Mouse (Mus musculus) heart, postnatal 10 days (tissue): ENCODE measurements around the gene Afap1l2. TPM values are rescaled to one million over a fixed set of nuclear protein-coding genes. Genes with fewer than 3 reads are reported as not detected.

Experiments used
- DNase-seq, 2 experiments: peaks; one replicate each; pipeline ENCODE4 v3.0.0; 2021
- intact Hi-C: fragments of 180-260 bp; cut with DNase I; formaldehyde crosslinking; loops from one replicate; pipeline ENCODE4 v1.15.1; 2025
- total RNA-seq, 2 experiments: library from RNA; stranded (reverse); gene quantifications; 2 replicates each; pipeline ENCODE4 v1.2.3; 2021

Gene Afap1l2
- total RNA-seq, 2 experiments from 2014 or later, result 11.0 to 13.4 TPM

- intact Hi-C loops, result no loop called here
- DNase-seq, result no peak
Measured at GRCm38 (mm10) chr19:56944826-56945225, 63.2 kb downstream of the Afap1l2 start.

- no peak for DNase-seq
- intact Hi-C loops, result no loop called here
Measured at GRCm38 (mm10) chr19:56944211-56944610, 63.8 kb downstream of the Afap1l2 start.

GRCm38 (mm10) chr19:56942216-56942615 is 65.8 kb downstream of the Afap1l2 start:
- intact Hi-C loops, result no loop called here
- no peak for DNase-seq

- intact Hi-C loops, result no loop called here
- peak; percentile 87 to 89 for DNase-seq
Measured at GRCm38 (mm10) chr19:56940507-56940906, 67.5 kb downstream of the Afap1l2 start.

GRCm38 (mm10) chr19:56939826-56940225 is 68.2 kb downstream of the Afap1l2 start:
- intact Hi-C loops, result no loop called here
- peak; percentile 76 to 79 for DNase-seq

- no peak for DNase-seq
- intact Hi-C loops, result no loop called here
Measured at GRCm38 (mm10) chr19:56937911-56938310, 70.1 kb downstream of the Afap1l2 start.

- DNase-seq, result no peak
- intact Hi-C loops, result no loop called here
Measured at GRCm38 (mm10) chr19:56936253-56936652, 71.8 kb downstream of the Afap1l2 start.

- DNase-seq, result no peak
Measured at GRCm38 (mm10) chr19:56935777-56936176, 72.3 kb downstream of the Afap1l2 start.

GRCm38 (mm10) chr19:56935111-56935510 is 72.9 kb downstream of the Afap1l2 start:
- intact Hi-C loops, result no loop called here

More at GRCm38 (mm10) chr19:56935777-56936176, 72.3 kb downstream of the Afap1l2 start:
- intact Hi-C loops, result no loop called here

GRCm38 (mm10) chr19:56933800-56934199 is 74.2 kb downstream of the Afap1l2 start:
- no peak for DNase-seq
- intact Hi-C loops, result no loop called here

More at GRCm38 (mm10) chr19:56935111-56935510, 72.9 kb downstream of the Afap1l2 start:
- DNase-seq, result no peak

- intact Hi-C loops, result no loop called here
- DNase-seq, result no peak
Measured at GRCm38 (mm10) chr19:56930029-56930428, 78.0 kb downstream of the Afap1l2 start.

GRCm38 (mm10) chr19:56929392-56929791 is 78.6 kb downstream of the Afap1l2 start:
- intact Hi-C loops, result loop anchor here (10.0 kb wide), 1 partner anchor 205 kb away; no protein-coding TSS in a partner anchor
- peak; percentile 42 to 47 for DNase-seq

- DNase-seq, result no peak
- intact Hi-C loops, result loop anchor here (10.0 kb wide), 1 partner anchor 213 kb away; no protein-coding TSS in a partner anchor
Measured at GRCm38 (mm10) chr19:56921744-56922143, 86.3 kb downstream of the Afap1l2 start.

- intact Hi-C loops, result loop anchor here (10.0 kb wide), 1 partner anchor 215 kb away; no protein-coding TSS in a partner anchor
- DNase-seq, result no peak
Measured at GRCm38 (mm10) chr19:56920232-56920631, 87.8 kb downstream of the Afap1l2 start.

- peak; percentile 94 to 97 for DNase-seq
- intact Hi-C loops, result loop anchor here (1.0 to 10.0 kb wide), 4 partner anchors 89 to 428 kb away; partner anchors contain the start of gene Afap1l2
Measured at GRCm38 (mm10) chr19:56919628-56920027, 88.4 kb downstream of the Afap1l2 start.

- no peak for DNase-seq
- intact Hi-C loops, result loop anchor here (5.0 kb wide), 1 partner anchor 432 kb away; no protein-coding TSS in a partner anchor
Measured at GRCm38 (mm10) chr19:56915084-56915483, 92.9 kb downstream of the Afap1l2 start.

GRCm38 (mm10) chr19:56914658-56915057 is 93.4 kb downstream of the Afap1l2 start:
- intact Hi-C loops, result loop anchor here (5.0 kb wide), 1 partner anchor 433 kb away; no protein-coding TSS in a partner anchor

GRCm38 (mm10) chr19:56913761-56914160 is 94.3 kb downstream of the Afap1l2 start:
- no peak for DNase-seq
- intact Hi-C loops, result no loop called here

More at GRCm38 (mm10) chr19:56914658-56915057, 93.4 kb downstream of the Afap1l2 start:
- DNase-seq, result no peak

- peak; percentile 28 to 31 for DNase-seq
- intact Hi-C loops, result no loop called here
Measured at GRCm38 (mm10) chr19:56910561-56910960, 97.5 kb downstream of the Afap1l2 start.

- peak; percentile 50 to 65 for DNase-seq
- intact Hi-C loops, result loop anchor here (5.0 kb wide), 2 partner anchors 96 to 486 kb away; no protein-coding TSS in a partner anchor
Measured at GRCm38 (mm10) chr19:56908472-56909270, 99.4 kb downstream of the Afap1l2 start.

- intact Hi-C loops, result loop anchor here (5.0 kb wide), 2 partner anchors 96 to 486 kb away; no protein-coding TSS in a partner anchor
- no peak for DNase-seq
Measured at GRCm38 (mm10) chr19:56907850-56908249, 100.2 kb downstream of the Afap1l2 start.
